Mouse (Mus musculus): ENCODE measurements at regions not wholly inside any gene's neighbourhood (a gene's known extent, or its start where the extent isn't known, plus 50 kb on each side); places are given as distances from the start of the nearest gene placed in this dataset.
"Not testable (repeated sequence)": the region's sequence is repeated elsewhere in the genome, so short reads cannot be mapped to it uniquely, and the experiment has no call there.

- DNase-seq (ENCODE audit: low read depth, low spot score): no peak
These were observed 650.7 kb upstream of the Cntnap5a start for GRCm38 (mm10) chr1:115033894-115034293.

DNA sequence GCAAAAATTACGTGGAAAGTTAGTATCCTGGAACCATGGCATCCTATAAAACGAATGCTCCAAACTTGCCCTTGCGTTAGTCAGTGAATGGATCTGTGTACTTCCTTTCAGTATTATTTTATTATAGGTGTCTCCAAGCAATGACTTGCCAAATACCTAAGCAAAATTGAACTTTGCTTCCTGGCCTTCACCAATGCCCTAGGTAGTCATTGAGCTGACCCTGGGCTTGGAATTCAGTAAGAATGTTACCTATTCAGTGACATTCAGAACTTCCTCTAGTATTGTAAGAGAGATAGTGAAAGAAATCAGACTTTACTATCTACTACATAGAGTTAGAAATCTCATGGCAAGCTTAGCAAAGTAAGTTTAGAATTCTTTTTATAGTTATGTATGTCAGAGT lies 642.9 kb upstream of the Cntnap5a start:
- not testable (repeated sequence) for DNase-seq (ENCODE audit: low read depth, low spot score)

GRCm38 (mm10) chr1:115058440-115058839 lies 626.1 kb upstream of the Cntnap5a start:
- DNase-seq (ENCODE audit: low read depth, low spot score): peak; percentile 7
